Mouse (Mus musculus) G1E (cell line): ENCODE data around the gene Ccdc117. TPM values are rescaled to one million over a fixed set of nuclear protein-coding genes. Genes with fewer than 3 reads are reported as not detected.
"Not testable (repeated sequence)": the region's sequence is repeated elsewhere in the genome, so short reads cannot be mapped to it uniquely, and the experiment has no call there.

Source experiments
- ATAC-seq: 2 replicates; pipeline ENCODE4 v1.8.0; 2016; ENCODE audit warnings: mild to moderate bottlenecking; ENCODE audit not compliant: insufficient number of reproducible peaks, poor library complexity, low FRiP score, severe bottlenecking; ENCODE audit errors: extremely low read depth
- DNase-seq: peaks from one replicate; pipeline ENCODE4 v3.0.0; 2012; ENCODE audit warnings: low spot score
- H3K27me3 ChIP-seq: 2 replicates; pipeline ENCODE4 v1.6.1; 2012; ENCODE audit warnings: mild to moderate bottlenecking, low read length, inconsistent platforms; ENCODE audit not compliant: insufficient read depth
- H3K36me3 ChIP-seq: replicated peaks from 2 replicates; pipeline ENCODE3; 2012; ENCODE audit warnings: mild to moderate bottlenecking, inconsistent platforms
- H3K4me1 ChIP-seq: 2 replicates; pipeline ENCODE4 v1.6.1; 2012; ENCODE audit warnings: low read depth, low read length, inconsistent platforms, mixed read lengths; ENCODE audit not compliant: insufficient read depth
- H3K4me3 ChIP-seq: 2 replicates; pipeline ENCODE4 v1.5.1; 2012; ENCODE audit warnings: low read depth, mild to moderate bottlenecking, inconsistent platforms, low read length, moderate library complexity, mixed read lengths
- H3K9me3 ChIP-seq: replicated peaks from 2 replicates; pipeline ENCODE4 v1.6.1; 2012; ENCODE audit warnings: inconsistent platforms
- CTCF ChIP-seq: IDR thresholded peaks from 2 replicates; pipeline ENCODE4 v1.5.1; 2012; ENCODE audit warnings: low read depth, low read length, inconsistent platforms, mixed read lengths
- GATA1 ChIP-seq: IDR thresholded peaks from 2 replicates; pipeline ENCODE4 v1.6.1; 2012; ENCODE audit warnings: borderline replicate concordance, low read length, inconsistent platforms, mixed read lengths
- GATA2 ChIP-seq: IDR thresholded peaks from 2 replicates; pipeline ENCODE4 v1.6.1; 2012; ENCODE audit warnings: low read depth, low read length, inconsistent platforms, borderline replicate concordance
- POLR2AphosphoS5 ChIP-seq: IDR thresholded peaks from 2 replicates; pipeline ENCODE4 v1.6.1; 2012; ENCODE audit warnings: low read depth, low read length, inconsistent platforms; ENCODE audit not compliant: insufficient replicate concordance
- TAL1 ChIP-seq: conservative IDR thresholded peaks from 2 replicates; pipeline ENCODE4 v1.6.1; 2012; ENCODE audit warnings: low read depth, low read length, inconsistent platforms, mixed read lengths
- polyA plus RNA-seq: library from polyadenylated mRNA; stranded (reverse); fragments of >175 nt; gene quantifications from 2 replicates; pipeline ENCODE4 v1.2.3, GENCODE M21; 2012
- total RNA-seq, 2 experiments: library from RNA; stranded (forward) in 1 of 2; stranded (reverse) in 1 of 2; fragments of 200-1000 nt in 1 of 2; fragments of >200 nt in 1 of 2; fragmentation: Nextera tagmentation in 1 of 2; gene quantifications; 2 replicates each; pipeline ENCODE4 v1.2.3; 2014 to 2017

The Ccdc117 gene
- total and polyA plus RNA-seq, 3 experiments: 12.6 to 57.1 (median 31.8) TPM

GRCm38 (mm10) chr11:5540331-5540730 lies 1.7 kb downstream of the Ccdc117 start:
- Histone ChIP-seq H3K4me3 (peak overlapping the region; percentile 78), H3K27me3 (no peaks in the 10 kb centered on the region), H3K4me1 (peaks cover 44% of the 10 kb centered on the region), H3K36me3 (peaks cover 41% of the 10 kb centered on the region), H3K9me3 (no peaks in the 10 kb centered on the region)
- DNase-seq (no peak), ATAC-seq (no peak)
- TF ChIP-seq CTCF (no peak), GATA2 (no peak), POLR2AphosphoS5 (no peak), TAL1 (no peak), GATA1 (no peak)

DNA sequence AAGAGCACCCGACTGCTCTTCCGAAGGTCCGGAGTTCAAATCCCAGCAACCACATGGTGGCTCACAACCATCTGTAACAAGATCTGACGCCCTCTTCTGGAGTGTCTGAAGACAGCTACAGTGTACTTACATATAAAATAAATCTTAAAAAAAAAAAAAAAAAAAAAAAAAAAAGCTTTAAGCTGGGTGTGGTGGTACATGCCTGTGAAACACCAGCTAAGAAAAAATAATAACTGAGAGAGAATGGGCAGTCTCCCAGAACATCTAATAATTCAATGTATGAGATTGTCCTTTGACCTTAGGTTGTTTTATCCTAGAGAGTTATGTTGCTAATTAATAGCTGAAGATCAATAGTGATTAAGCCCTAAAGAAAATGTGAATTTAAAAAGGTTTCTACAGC lies 4.5 kb downstream of the Ccdc117 start:
- not testable (repeated sequence) for ATAC-seq, H3K27me3 ChIP-seq, DNase-seq, H3K9me3 ChIP-seq, H3K4me3 ChIP-seq
- H3K4me1 ChIP-seq: peaks cover 44% of the 10 kb centered on the region
- peaks cover 70% of the 10 kb centered on the region for H3K36me3 ChIP-seq

- Histone ChIP-seq H3K9me3 (no peaks in the 10 kb centered on the region), H3K36me3 (peaks cover 91% of the 10 kb centered on the region), H3K4me1 (peaks cover 50% of the 10 kb centered on the region), H3K27me3 (no peaks in the 10 kb centered on the region), H3K4me3 (no peak overlapping the region)
- ATAC-seq: no peak
- no peak for TF ChIP-seq GATA1
- no peak for TF ChIP-seq GATA2
- no peak for DNase-seq
These were observed 8.9 kb downstream of the Ccdc117 start for GRCm38 (mm10) chr11:5533108-5533507.

- peaks cover 54% of the 10 kb centered on the region for H3K4me1 ChIP-seq
- TF ChIP-seq TAL1: no peak
- TF ChIP-seq GATA2: no peak
- no peak; the same call in 1 of the 2 replicates for TF ChIP-seq POLR2AphosphoS5
- TF ChIP-seq GATA1: no peak
- no peak for TF ChIP-seq CTCF
- no peaks in the 10 kb centered on the region for H3K9me3 ChIP-seq
- H3K4me3 ChIP-seq: no peak overlapping the region
- peaks cover 97% of the 10 kb centered on the region for H3K36me3 ChIP-seq
- DNase-seq: no peak
- no peaks in the 10 kb centered on the region for H3K27me3 ChIP-seq
- no peak for ATAC-seq
These were observed 11.3 kb downstream of the Ccdc117 start for GRCm38 (mm10) chr11:5530717-5531116.

DNA sequence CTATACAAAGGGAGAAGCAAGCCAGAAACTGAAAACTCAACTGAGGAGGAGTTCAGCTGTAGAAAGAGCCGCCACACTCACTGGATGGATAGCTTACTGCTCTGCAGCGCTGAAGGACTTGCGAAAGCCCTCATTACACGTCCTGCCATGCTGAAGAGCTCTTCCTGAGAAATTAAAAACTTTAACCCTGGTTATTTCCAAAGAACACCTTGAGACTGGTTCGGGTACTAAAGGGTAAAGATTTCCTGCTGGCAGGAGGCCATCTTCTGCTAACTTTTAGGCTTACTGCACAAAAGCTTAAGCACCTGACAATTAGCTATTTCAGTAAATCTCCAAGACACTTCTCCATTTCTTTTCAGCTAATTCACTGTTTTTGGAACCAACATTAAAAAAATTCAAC lies 11.8 kb downstream of the Ccdc117 start:
- peaks cover 100% of the 10 kb centered on the region for H3K36me3 ChIP-seq
- no peaks in the 10 kb centered on the region for H3K27me3 ChIP-seq
- DNase-seq (no peak), ATAC-seq (no peak)
- no peaks in the 10 kb centered on the region for H3K9me3 ChIP-seq
- H3K4me3 ChIP-seq: no peak overlapping the region
- TF ChIP-seq GATA1 (no peak), POLR2AphosphoS5 (no peak), GATA2 (no peak), CTCF (no peak), TAL1 (no peak)
- peaks cover 54% of the 10 kb centered on the region for H3K4me1 ChIP-seq

DNA sequence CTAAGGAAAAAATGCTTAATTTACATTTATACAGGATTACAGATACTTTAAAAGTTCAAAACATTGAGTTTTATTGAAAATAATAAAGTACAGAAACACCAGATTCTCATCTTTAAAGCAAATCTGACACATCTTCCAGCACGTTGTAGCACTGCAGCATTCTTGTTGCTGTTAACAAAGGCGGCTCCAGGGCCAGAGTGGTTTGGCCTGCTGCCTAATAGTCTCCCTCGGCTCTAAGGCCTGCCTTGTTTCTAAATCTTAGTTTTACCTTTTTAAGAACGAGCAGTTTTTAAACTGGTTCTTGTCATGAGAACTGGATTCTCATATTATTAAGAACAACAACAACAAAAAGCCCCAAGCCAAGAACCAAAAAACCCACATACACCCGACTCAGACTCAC lies 13.1 kb downstream of the Ccdc117 start:
- no peaks in the 10 kb centered on the region for H3K27me3 ChIP-seq
- DNase-seq: no peak
- peaks cover 100% of the 10 kb centered on the region for H3K36me3 ChIP-seq
- no peak overlapping the region for H3K4me3 ChIP-seq
- H3K9me3 ChIP-seq: no peaks in the 10 kb centered on the region
- ATAC-seq: no peak
- no peak for TF ChIP-seq GATA2
- no peak for TF ChIP-seq GATA1
- TF ChIP-seq CTCF: no peak
- no peak for TF ChIP-seq TAL1
- no peak for TF ChIP-seq POLR2AphosphoS5
- H3K4me1 ChIP-seq: peaks cover 60% of the 10 kb centered on the region

- DNase-seq: no peak
- Histone ChIP-seq H3K4me3 (no peak overlapping the region), H3K27me3 (no peaks in the 10 kb centered on the region), H3K9me3 (no peaks in the 10 kb centered on the region), H3K36me3 (peaks cover 100% of the 10 kb centered on the region), H3K4me1 (peaks cover 63% of the 10 kb centered on the region)
- ATAC-seq: no peak
- TF ChIP-seq CTCF: no peak
- no peak for TF ChIP-seq GATA2
- TF ChIP-seq GATA1: no peak
- TF ChIP-seq POLR2AphosphoS5: peak; percentile 39; the same call in 1 of the 2 replicates
These were observed 14.0 kb downstream of the Ccdc117 start for GRCm38 (mm10) chr11:5527865-5528523.
